Mouse (Mus musculus) CD4-positive, CD25-positive, alpha-beta regulatory T cell (primary cell): Measurements from ENCODE around the gene Crtac1. TPM values are rescaled to one million over a fixed set of nuclear protein-coding genes. Genes with fewer than 3 reads are reported as not detected.

ENCODE experiments used
- polyA plus RNA-seq: library from polyadenylated mRNA; unstranded; fragments of 100-300 nt; shearing (Covaris generic); gene quantifications from one replicate; pipeline ENCODE4 v1.2.1, GENCODE M21; 2017

Crtac1 gene
- 0.08 TPM for polyA plus RNA-seq

DNA sequence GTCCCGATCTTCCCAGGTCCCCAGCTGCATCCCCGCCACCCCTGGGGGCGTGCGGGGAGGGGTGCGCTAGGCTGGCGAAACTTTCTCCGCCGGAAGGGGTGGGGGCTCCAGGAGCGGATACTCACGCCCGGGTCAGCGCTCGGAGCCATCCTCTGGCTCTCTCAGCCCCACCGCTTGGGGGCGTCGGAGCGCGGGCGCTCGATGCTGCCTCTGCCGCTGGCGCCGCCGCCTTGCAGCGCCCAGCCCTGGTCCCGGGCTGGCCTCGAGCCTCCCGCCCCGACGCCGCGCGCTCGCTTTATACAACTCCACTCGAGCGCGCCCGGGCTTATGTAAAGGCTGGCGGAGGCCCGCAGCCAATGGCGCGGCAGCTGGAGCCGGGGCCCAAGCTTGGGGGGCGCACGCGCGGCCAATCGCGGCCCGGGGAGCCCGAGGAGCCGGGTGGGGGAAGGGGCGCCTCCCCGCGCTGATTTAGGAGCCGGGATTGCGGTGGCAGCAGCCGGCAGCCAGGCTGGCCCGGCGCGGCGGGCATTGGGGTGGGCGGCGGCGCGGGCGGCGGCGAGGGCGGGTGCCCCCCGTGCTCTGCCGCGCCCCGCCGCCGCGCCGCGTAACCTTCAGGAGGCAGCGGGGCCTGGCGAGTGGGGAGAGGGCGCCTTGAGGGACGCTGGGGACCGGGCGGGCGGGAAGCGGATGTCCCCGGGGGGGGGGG, at the start of gene Crtac1:
Gene Crtac1, minus strand, starts transcription at position 299 of the 706 bp plus-strand sequence.

GRCm38 (mm10) chr19:42247519-42247918, 184.1 kb downstream of the Crtac1 start, which contains the start of gene Golga7b:
Gene Golga7b (plus strand): TSS chr19:42247574.

Other genes with a start within 250 kb of the Crtac1 start
- gene Sfrp5, start 229.5 kb downstream of the Crtac1 start, polyA plus RNA-seq: not detected
- gene Golga7b, start 184.2 kb downstream of the Crtac1 start, polyA plus RNA-seq: not detected
- gene R3hcc1l, start 87.0 kb upstream of the Crtac1 start, polyA plus RNA-seq: 46.2 TPM
- 0.59 TPM for gene Loxl4, start 181.0 kb upstream of the Crtac1 start, polyA plus RNA-seq